Mouse (Mus musculus) liver, embryonic 14.5 days (tissue): Measurements from ENCODE around the gene Nmu. TPM values are rescaled to one million over a fixed set of nuclear protein-coding genes. Genes with fewer than 3 reads are reported as not detected.

Experiments used
- ATAC-seq: fragments of 200-750 bp; cut with Nextera tagmentation; 2 replicates; pipeline ENCODE4 v1.8.0; 2017; ENCODE audit warnings: moderate number of reproducible peaks, mild to moderate bottlenecking, moderate library complexity; ENCODE audit not compliant: insufficient read depth
- DNase-seq, 3 experiments: peaks; one replicate each; pipeline ENCODE4 v3.0.0-alpha.2; 2012 to 2013; ENCODE audit warnings: low read depth in 3 of 3, low spot score in 3 of 3
- H3K27ac ChIP-seq: fragments of 300-500 bp; sonication (generic); 2 replicates; pipeline ENCODE4 v1.5.1; 2014; ENCODE audit warnings: moderate library complexity, mild to moderate bottlenecking, control low read depth, inconsistent platforms
- H3K27me3 ChIP-seq: fragments of 300-500 bp; sonication (generic); 2 replicates; pipeline ENCODE4 v1.6.1; 2014; ENCODE audit warnings: mild to moderate bottlenecking, low read length, moderate library complexity; ENCODE audit not compliant: control insufficient read depth, insufficient read depth
- H3K36me3 ChIP-seq: fragments of 300-500 bp; sonication (generic); replicated peaks from 2 replicates; pipeline ENCODE4 v1.6.1; 2014; ENCODE audit warnings: low read depth; ENCODE audit not compliant: control insufficient read depth, insufficient read depth
- H3K4me1 ChIP-seq, 2 experiments: fragments of 200-500 bp in 1 of 2; fragments of 300-500 bp in 1 of 2; sonication (generic) in 1 of 2; replicated peaks; 2 replicates each; pipeline ENCODE4 v1.6.1; 2012 to 2014; ENCODE audit warnings: antibody characterized with exemption in 1 of 2, inconsistent platforms in 1 of 2, low read length in 1 of 2; ENCODE audit not compliant: control insufficient read depth in 2 of 2, insufficient read depth in 2 of 2
- H3K4me2 ChIP-seq: fragments of 300-500 bp; sonication (generic); 2 replicates; pipeline ENCODE4 v1.6.1; 2014; ENCODE audit warnings: low read depth, mild to moderate bottlenecking, control low read depth, moderate library complexity
- H3K4me3 ChIP-seq, 2 experiments: fragments of 200-500 bp in 1 of 2; fragments of 300-500 bp in 1 of 2; sonication (generic) in 1 of 2; 2 replicates each; pipeline ENCODE4 v1.5.1; 2012 to 2014; ENCODE audit warnings: low read depth in 2 of 2, low read length in 2 of 2, mild to moderate bottlenecking in 2 of 2, control low read depth in 1 of 2, inconsistent platforms in 1 of 2, moderate library complexity in 1 of 2; ENCODE audit not compliant: insufficient read depth in 1 of 2
- H3K9ac ChIP-seq: fragments of 300-500 bp; sonication (generic); replicated peaks from 2 replicates; pipeline ENCODE4 v1.6.1; 2014; ENCODE audit warnings: mild to moderate bottlenecking, control low read depth, moderate library complexity
- H3K9me3 ChIP-seq: fragments of 300-500 bp; sonication (generic); 2 replicates; pipeline ENCODE4 v1.6.1; 2016; ENCODE audit warnings: low read length, mixed read lengths; ENCODE audit not compliant: control insufficient read depth
- CTCF ChIP-seq: IDR thresholded peaks from 2 replicates; pipeline ENCODE4 v1.5.1; 2016; ENCODE audit warnings: antibody characterized with exemption, low read depth, control low read depth
- EP300 ChIP-seq: IDR thresholded peaks from 2 replicates; pipeline ENCODE4 v1.6.1; 2016; ENCODE audit warnings: antibody characterized with exemption, low read depth
- WGBS: fragments of 180-500 bp; shearing (Covaris S2); extraction: QIAGEN DNeasy Blood & Tissue Kit; methylation state at CpG from one replicate; pipeline ENCODE4 v1.1.7; 2014; ENCODE audit not compliant: insufficient replicate concordance; 5-methylcytosine and 5-hydroxymethylcytosine counted together
- polyA plus RNA-seq, 2 experiments: library from polyadenylated mRNA; depleted of rRNA in 1 of 2; stranded (reverse) in 1 of 2; unstranded in 1 of 2; fragments of >200 nt; fragmentation: Nextera tagmentation in 1 of 2; extraction: Ambion mirVana in 1 of 2; gene quantifications; 2 replicates each; pipeline versions ENCODE4 v1.2.1 to v1.2.3; 2012 to 2014

The Nmu gene
- polyA plus RNA-seq (2012; rRNA removed) (not detected in 2 replicates), polyA plus RNA-seq (2014; fragmentation: Nextera tagmentation; extraction: Ambion mirVana) (not detected in 2 replicates)

DNA sequence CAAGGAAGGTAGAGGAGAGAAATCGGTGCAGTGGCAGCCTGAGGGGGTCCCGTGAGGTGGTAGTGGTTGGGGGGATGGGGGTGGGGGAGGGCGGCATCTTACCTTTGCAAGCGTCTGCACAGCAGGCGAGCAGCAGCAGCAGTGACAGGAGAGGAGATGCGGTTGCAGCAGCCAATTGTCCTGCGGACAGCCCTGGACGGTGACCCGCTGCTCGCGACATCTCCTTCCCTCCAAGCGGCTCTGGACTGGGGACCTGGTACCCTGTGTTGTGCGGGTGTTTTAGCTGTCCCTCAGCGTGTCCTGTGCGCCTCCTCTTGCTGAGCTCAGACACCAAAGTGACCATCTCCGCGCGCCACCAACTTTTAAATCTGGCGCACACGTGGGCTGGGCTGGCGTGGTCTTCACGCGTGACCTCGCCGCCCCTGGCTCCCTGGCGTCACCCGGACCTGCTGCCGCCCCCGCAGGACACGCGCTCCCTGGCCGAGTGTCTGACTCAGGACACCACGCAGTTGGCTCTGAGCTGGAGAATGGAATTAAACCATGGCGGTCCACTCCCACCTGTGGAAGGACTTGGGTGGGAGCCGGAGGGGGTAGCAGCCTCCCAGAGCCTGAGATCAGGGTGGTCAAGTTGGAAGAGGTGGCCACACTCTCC is at the start of gene Nmu:
Gene Nmu (minus strand): TSS at position 336 of the 652 bp plus-strand sequence.
- TF ChIP-seq EP300 = no peak
- no peak for TF ChIP-seq CTCF
- H3K4me3 ChIP-seq = no peak within 1 kb of the TSS
- no peak for ATAC-seq
- H3K9me3 ChIP-seq = no peaks in the 10 kb centered on the region
- no peak within 1 kb of the TSS for H3K9ac ChIP-seq
- no peak within 1 kb of the TSS for H3K4me2 ChIP-seq
- no peaks in the 10 kb centered on the region for H3K36me3 ChIP-seq
- H3K27me3 ChIP-seq = peaks cover 7% of the 10 kb centered on the region
- H3K4me1 ChIP-seq = no peaks in the 10 kb centered on the region
- H3K27ac ChIP-seq = no peak within 1 kb of the TSS
- 9% methylated on average over 35 of the region's 35 CpGs for WGBS
- no peak for DNase-seq

DNA sequence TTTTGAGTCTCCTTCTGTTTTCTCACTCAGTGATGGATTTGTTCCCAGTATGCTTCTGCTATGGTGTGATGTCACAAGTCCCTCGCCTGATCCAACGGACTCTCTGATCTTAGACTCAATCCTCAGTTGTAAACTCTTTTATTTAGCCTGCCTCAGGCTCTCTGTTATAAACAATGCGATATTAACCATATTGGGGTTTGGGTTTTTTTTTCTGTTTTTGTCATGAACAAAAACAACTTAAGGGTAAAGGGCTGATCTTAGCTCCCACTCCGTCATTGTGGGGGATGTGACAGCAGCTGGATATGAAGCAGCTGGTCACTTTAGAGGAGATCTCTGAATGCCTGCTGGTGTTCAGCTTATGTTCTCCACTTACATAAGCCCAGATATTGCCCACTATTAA is 48.1 kb upstream of the Nmu start:
- no peaks in the 10 kb centered on the region for H3K9me3 ChIP-seq
- no peak overlapping the region for H3K9ac ChIP-seq
- H3K4me1 ChIP-seq = no peaks in the 10 kb centered on the region
- H3K27ac ChIP-seq = no peak overlapping the region
- H3K4me2 ChIP-seq = no peak overlapping the region
- ATAC-seq (no peak), DNase-seq (no peak)
- H3K27me3 ChIP-seq = no peaks in the 10 kb centered on the region
- H3K36me3 ChIP-seq = no peaks in the 10 kb centered on the region
- WGBS = 64% methylated on average over 4 of the region's 4 CpGs
- no peak for TF ChIP-seq CTCF
- TF ChIP-seq EP300 = no peak
- H3K4me3 ChIP-seq = no peak overlapping the region

DNA sequence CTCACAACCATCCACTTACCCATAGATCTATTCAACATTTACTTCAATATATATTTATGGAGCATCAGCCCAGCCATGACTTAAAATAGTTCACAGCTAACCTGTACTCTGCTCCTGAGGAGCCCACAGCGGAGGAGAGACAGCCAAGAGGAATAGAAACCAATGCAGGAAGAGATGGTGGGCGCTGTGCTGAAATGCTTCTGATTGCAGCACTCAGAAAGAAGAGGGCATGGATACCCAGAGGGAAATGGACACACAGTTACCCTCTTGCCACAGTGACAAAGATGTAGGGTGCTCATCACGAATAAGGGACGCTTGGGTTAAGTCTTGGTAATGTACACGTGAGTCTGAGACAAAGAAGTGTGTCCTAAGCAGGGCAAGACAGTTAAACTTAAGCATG is 30.8 kb upstream of the Nmu start:
- Histone ChIP-seq H3K27me3 (no peaks in the 10 kb centered on the region), H3K4me2 (no peak overlapping the region), H3K9ac (no peak overlapping the region), H3K36me3 (no peaks in the 10 kb centered on the region), H3K27ac (no peak overlapping the region), H3K4me3 (no peak overlapping the region), H3K9me3 (no peaks in the 10 kb centered on the region), H3K4me1 (no peaks in the 10 kb centered on the region)
- ATAC-seq (no peak), DNase-seq (no peak)
- TF ChIP-seq CTCF (no peak), EP300 (no peak)
- 62% methylated on average over 5 of the region's 5 CpGs for WGBS

- no peak for ATAC-seq
Observed at GRCm38 (mm10) chr5:76389041-76389795, 25.6 kb upstream of the Nmu start.

DNA sequence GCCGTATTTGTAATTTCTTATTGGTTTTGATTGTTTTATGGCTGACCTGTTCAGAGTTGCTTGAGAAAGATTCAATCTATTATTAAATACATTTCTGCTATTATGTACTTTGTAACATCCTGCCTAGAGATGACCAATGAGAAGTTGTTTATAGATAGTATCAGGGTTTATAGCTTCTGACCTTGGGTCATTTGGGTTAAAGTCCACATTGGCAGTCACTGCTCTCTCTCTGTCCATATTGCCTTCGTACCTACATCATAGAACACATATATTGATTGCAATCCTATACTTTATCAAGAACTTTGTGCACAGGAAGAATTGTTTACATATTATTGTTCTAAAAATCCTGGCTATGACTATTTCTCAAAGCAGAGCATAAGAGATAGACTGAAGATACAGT is 24.9 kb upstream of the Nmu start:
- DNase-seq (no peak), ATAC-seq (no peak)
- 54% methylated on average over 2 of the region's 2 CpGs for WGBS
- H3K27ac ChIP-seq = no peak overlapping the region
- no peak overlapping the region for H3K9ac ChIP-seq
- H3K4me2 ChIP-seq = no peak overlapping the region
- no peak for TF ChIP-seq CTCF
- TF ChIP-seq EP300 = no peak
- H3K9me3 ChIP-seq = no peaks in the 10 kb centered on the region
- H3K4me1 ChIP-seq = no peaks in the 10 kb centered on the region
- no peaks in the 10 kb centered on the region for H3K27me3 ChIP-seq
- H3K36me3 ChIP-seq = no peaks in the 10 kb centered on the region
- no peak overlapping the region for H3K4me3 ChIP-seq

More at GRCm38 (mm10) chr5:76389041-76389795, 25.6 kb upstream of the Nmu start:
- no peak overlapping the region for H3K27ac ChIP-seq
- WGBS = 66% methylated on average over 10 of the region's 10 CpGs
- no peak for DNase-seq
- no peak overlapping the region for H3K4me3 ChIP-seq
- no peaks in the 10 kb centered on the region for H3K9me3 ChIP-seq
- TF ChIP-seq CTCF (no peak), EP300 (no peak)
- H3K4me2 ChIP-seq = no peak overlapping the region
- H3K36me3 ChIP-seq = no peaks in the 10 kb centered on the region
- H3K27me3 ChIP-seq = no peaks in the 10 kb centered on the region
- H3K9ac ChIP-seq = no peak overlapping the region
- H3K4me1 ChIP-seq = no peaks in the 10 kb centered on the region
